Mouse (Mus musculus) right cerebral cortex, postnatal 10 days (tissue): ENCODE measurements around the gene Acp2.
"Not testable (repeated sequence)": the region's sequence is repeated elsewhere in the genome, so short reads cannot be mapped to it uniquely, and the experiment has no call there.

Experiments
- DNase-seq, 2 experiments: peaks; one replicate each; pipeline ENCODE4 v3.0.0; 2021; ENCODE audit warnings: low spot score in 2 of 2

The Acp2 gene

GRCm38 (mm10) chr2:91194624-91195332 lies 7.9 kb upstream of the Acp2 start:
- DNase-seq: peak; percentile 67 to 68

- DNase-seq: peak; percentile 69 to 82
Measured at GRCm38 (mm10) chr2:91196577-91197001, 6.1 kb upstream of the Acp2 start.

GRCm38 (mm10) chr2:91198888-91199287 lies 3.8 kb upstream of the Acp2 start:
- DNase-seq: no peak

GRCm38 (mm10) chr2:91202972-91203656 lies 429 bp downstream of the Acp2 start:
- no peak for DNase-seq

- DNase-seq: no peak
Measured at GRCm38 (mm10) chr2:91206254-91206775, 3.6 kb downstream of the Acp2 start.

- DNase-seq: no peak
Measured at GRCm38 (mm10) chr2:91213311-91213710, 10.6 kb downstream of the Acp2 start.

GRCm38 (mm10) chr2:91217032-91217431 lies 14.3 kb downstream of the Acp2 start:
- no peak for DNase-seq

GRCm38 (mm10) chr2:91220501-91220900 lies 17.8 kb downstream of the Acp2 start:
- no peak for DNase-seq

- no peak for DNase-seq
Measured at GRCm38 (mm10) chr2:91223614-91224013, 20.9 kb downstream of the Acp2 start.

GRCm38 (mm10) chr2:91229735-91230134 lies 27.1 kb downstream of the Acp2 start:
- DNase-seq: peak in 1 of 2 experiments; percentile 45

GRCm38 (mm10) chr2:91236601-91237510 lies 34.2 kb downstream of the Acp2 start, which contains the start of gene Ddb2:
Ddb2 (minus strand) TSS chr2:91236982.
- peak; percentile 94 to 96 for DNase-seq

GRCm38 (mm10) chr2:91237511-91238080 lies 34.9 kb downstream of the Acp2 start:
- not testable (repeated sequence) for DNase-seq

- DNase-seq: no peak
Measured at GRCm38 (mm10) chr2:91242547-91242946, 39.9 kb downstream of the Acp2 start.

- peak; percentile 64 to 71 for DNase-seq
Measured at GRCm38 (mm10) chr2:91243416-91243815, 40.7 kb downstream of the Acp2 start.

- DNase-seq: no peak
Measured at GRCm38 (mm10) chr2:91244557-91245228, 42.0 kb downstream of the Acp2 start.

- no peak for DNase-seq
Measured at GRCm38 (mm10) chr2:91248366-91248765, 45.7 kb downstream of the Acp2 start.

GRCm38 (mm10) chr2:91252001-91252400 lies 49.3 kb downstream of the Acp2 start:
- DNase-seq: no peak

- DNase-seq: no peak
Measured at GRCm38 (mm10) chr2:91252512-91252911, 49.8 kb downstream of the Acp2 start.

- no peak for DNase-seq
Measured at GRCm38 (mm10) chr2:91254725-91255380, 52.2 kb downstream of the Acp2 start.

- DNase-seq: peak; percentile 72 to 74
Measured at GRCm38 (mm10) chr2:91255661-91256150, 53.0 kb downstream of the Acp2 start, which contains the start of gene Pacsin3. Pacsin3 (plus strand) TSS chr2:91255954.
